Mouse (Mus musculus) layer of hippocampus, postnatal 10 days (tissue): ENCODE results near the gene Mst1r. TPM values are rescaled to one million over a fixed set of nuclear protein-coding genes. Genes with fewer than 3 reads are reported as not detected.

ENCODE experiments used
- DNase-seq, 2 experiments: peaks; one replicate each; pipeline ENCODE4 v3.0.0; 2021; ENCODE audit warnings: low spot score in 2 of 2
- long read RNA-seq: library from polyadenylated mRNA; stranded (forward); transcript quantifications from one replicate; pipeline ENCODE4 v2.0.0, GENCODE M21; 2023
- total RNA-seq, 2 experiments: library from RNA; stranded (reverse); gene quantifications; 2 replicates each; pipeline ENCODE4 v1.2.3; 2021

Mst1r gene
- 1 to 10 TPM; 4.2 to 7.2 TPM for total RNA-seq
- long read RNA-seq, partial matches to known transcripts: 1 of 2 reads
- long read RNA-seq, other reads (novel, unspliced or antisense): 1 of 2 reads

DNA sequence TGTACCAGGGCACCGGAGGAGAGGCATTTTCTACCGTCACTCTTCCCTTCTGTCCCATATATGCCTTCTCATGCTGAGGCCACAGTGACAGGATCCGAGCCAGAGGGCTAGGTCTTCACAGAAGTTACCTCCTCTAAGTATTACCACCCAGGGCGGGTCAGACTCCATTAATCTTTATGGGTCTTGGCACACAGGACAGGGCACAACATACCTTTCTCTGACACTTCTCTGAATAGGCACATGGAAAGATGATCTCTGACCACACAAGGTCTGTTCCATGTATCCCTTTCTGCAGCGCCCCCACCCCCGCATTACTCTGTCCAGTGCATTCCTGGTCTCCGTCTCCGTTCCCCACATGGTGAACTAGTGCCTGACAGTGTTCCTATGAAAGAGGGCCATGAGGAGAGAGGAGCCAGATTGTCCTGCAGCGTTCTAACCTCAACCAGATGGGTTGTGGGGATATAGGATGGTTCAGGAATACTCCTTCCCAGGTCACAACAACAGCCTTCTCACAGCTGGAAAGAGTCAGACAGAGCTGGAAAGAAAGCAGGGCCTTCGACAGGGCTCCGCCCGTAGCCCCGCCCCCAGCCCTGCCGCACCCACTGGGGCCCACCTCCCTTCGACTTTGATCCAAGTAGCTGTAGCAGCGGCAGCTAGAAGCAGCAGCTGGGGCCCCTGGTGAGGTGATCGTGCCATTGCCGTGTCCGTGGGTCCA is at the start of gene Mst1r:
Mst1r (plus strand) TSS at position 622 of the 715 bp plus-strand sequence.
- DNase-seq: no peak

DNA sequence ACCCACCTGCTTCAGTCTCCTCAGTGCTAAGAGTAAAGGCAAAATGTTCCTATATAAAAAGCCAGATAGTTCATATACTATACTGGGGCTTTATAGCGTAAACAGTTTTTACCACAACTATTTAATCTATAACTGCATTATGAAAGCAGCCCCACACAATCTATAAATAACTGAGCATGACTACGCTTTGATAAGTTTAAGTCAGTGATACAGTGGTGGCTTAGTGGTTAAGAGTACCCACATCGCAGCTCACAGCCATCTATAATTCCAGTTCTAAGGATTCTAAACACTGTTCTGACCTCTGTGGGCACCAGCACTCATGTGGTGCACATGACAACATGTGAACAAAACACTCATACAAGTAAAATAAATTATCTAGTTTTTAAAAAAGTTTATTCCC is 48.3 kb upstream of the Mst1r start:
- DNase-seq: no peak

- DNase-seq: no peak
These were observed 42.2 kb upstream of the Mst1r start for GRCm38 (mm10) chr9:107864493-107864892.

- DNase-seq: no peak
These were observed 40.6 kb upstream of the Mst1r start for GRCm38 (mm10) chr9:107866081-107866480.

- peak; percentile 91 to 95 for DNase-seq
These were observed 34.1 kb upstream of the Mst1r start for GRCm38 (mm10) chr9:107872350-107873098.

GRCm38 (mm10) chr9:107873137-107873536 is 33.5 kb upstream of the Mst1r start, which contains the start of gene Rbm6:
Gene Rbm6 (minus strand): TSS chr9:107873237.
- DNase-seq: no peak

- no peak for DNase-seq
These were observed 26.3 kb upstream of the Mst1r start for GRCm38 (mm10) chr9:107880411-107880810.

GRCm38 (mm10) chr9:107887804-107888266 is 18.8 kb upstream of the Mst1r start, which contains the start of gene Mon1a:
Gene Mon1a (plus strand): TSS chr9:107888151.
- DNase-seq: peak; percentile 73 to 81

DNA sequence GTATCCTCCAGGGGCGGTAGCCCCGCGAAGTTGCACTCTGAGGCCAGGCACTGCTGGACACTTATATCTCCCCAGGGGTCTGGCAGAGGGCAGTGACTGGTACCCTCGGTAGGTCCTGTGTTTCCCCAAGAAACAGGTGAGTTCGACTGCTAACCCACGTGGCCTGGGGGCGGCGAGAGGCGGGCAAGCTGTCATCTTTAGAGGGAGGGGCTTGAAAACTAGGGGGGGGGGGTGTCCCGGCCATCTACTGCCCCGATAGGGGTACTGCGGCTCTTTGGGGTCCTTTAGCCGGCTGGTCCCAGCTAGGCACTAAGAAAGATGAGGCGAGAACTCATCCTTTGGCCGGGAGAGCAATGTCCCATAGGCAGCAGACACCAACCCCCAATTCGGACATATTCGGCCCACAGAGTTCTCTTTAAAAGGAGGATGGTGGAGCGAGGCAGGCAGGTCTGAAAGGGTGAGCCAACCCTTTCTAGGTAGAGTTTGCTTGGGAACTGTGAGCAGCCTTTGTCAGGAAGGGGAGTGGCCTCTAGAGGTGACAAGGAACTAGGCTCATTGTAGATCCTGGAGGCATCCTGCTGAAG is 18.3 kb upstream of the Mst1r start:
- peak in 1 of 2 experiments; percentile 60 for DNase-seq

DNA sequence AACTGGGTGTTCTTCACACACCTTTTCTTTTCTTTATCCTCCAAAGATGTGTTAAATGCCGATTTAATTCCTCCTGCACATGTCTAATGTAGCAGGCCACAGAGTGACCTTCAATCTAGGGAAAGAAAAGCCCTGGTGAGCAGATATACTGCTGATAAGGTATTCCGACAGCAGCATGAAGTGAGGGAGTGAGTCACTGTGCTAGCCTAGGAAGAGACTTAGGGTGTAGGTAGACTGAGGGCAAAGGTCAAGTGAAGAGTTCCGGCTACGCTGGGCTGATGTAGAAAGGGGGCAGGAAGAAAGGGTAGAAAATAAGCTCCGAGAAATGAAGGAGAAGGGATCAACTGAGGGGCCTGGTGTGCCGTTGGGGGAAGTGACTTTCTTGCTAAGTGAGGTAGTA is 16.4 kb upstream of the Mst1r start:
- DNase-seq: no peak

DNA sequence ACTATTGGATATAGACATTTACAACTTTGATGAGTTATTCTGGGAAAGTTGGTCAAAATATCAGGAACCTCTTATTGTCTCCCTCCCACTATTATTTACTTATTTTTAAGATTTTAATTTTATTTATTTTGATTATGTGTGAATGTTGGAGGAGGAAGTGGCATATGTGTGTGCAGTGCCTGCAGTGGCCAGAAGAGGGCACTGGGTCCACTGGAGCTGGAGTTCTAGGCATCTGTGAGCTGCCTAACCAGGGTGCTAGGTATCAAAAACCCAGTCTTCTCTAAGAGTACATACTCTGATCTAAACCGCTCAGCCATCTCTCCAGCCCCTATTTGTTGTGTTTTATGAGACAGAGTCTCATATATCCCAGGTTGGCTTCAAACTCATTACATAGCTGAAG is 15.7 kb upstream of the Mst1r start:
- no peak for DNase-seq

DNA sequence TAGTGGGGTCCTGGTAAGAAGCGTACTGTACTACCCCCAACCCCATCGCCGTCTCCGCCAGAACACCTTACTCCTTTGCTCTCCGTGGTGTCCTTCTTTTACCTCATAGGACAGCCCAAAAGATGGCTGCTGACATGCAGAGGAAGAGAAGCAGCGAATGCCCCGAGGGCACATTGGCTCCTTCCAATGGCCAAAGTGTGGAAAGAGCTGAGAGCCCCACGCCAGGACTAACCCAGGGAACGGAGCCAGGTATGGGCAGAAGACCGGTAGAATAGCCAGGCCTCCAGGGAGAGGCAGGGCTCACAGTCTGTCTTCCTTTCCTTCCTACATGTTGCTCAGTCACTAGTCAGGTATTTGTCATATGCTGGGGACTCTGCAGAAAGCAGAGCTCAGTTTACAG is 8.1 kb upstream of the Mst1r start:
- no peak for DNase-seq

DNA sequence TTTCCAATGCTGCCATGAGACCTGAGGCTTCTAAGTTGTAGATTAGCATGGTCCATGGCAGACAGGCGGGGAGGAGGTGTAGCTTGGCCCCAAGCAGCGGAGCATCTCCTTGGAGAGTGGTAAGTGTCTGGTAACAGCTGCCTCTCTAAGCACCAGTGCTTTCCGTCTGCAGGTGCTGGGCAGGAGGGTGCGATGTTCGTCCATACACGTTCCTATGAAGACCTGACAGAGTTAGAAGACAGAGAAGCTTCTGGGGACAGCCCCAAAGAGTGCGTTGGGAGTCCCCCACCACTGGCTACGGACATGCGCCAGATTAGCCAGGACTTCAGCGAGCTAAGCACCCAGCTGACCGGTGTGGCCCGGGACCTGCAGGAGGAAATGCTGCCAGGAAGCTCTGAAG is 6.8 kb upstream of the Mst1r start:
- DNase-seq: no peak

- DNase-seq: peak; percentile 83 to 87
These were observed 5.6 kb upstream of the Mst1r start for GRCm38 (mm10) chr9:107900840-107901626.

DNA sequence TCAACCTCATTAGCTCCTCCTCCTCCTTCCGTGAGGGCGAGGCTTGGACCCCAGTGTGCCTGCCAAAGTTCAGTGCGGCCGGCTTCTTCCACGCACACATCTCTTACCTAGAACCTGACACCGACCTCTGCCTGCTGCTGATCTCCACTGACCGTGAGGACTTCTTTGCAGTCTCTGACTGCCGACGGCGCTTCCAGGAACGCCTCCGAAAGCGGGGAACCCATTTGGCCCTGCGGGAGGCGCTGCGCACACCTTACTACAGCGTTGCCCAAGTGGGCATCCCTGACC is 5.1 kb upstream of the Mst1r start:
- no peak for DNase-seq

GRCm38 (mm10) chr9:107904726-107905125 is 1.9 kb upstream of the Mst1r start:
- DNase-seq: peak; percentile 95 to 96

DNA sequence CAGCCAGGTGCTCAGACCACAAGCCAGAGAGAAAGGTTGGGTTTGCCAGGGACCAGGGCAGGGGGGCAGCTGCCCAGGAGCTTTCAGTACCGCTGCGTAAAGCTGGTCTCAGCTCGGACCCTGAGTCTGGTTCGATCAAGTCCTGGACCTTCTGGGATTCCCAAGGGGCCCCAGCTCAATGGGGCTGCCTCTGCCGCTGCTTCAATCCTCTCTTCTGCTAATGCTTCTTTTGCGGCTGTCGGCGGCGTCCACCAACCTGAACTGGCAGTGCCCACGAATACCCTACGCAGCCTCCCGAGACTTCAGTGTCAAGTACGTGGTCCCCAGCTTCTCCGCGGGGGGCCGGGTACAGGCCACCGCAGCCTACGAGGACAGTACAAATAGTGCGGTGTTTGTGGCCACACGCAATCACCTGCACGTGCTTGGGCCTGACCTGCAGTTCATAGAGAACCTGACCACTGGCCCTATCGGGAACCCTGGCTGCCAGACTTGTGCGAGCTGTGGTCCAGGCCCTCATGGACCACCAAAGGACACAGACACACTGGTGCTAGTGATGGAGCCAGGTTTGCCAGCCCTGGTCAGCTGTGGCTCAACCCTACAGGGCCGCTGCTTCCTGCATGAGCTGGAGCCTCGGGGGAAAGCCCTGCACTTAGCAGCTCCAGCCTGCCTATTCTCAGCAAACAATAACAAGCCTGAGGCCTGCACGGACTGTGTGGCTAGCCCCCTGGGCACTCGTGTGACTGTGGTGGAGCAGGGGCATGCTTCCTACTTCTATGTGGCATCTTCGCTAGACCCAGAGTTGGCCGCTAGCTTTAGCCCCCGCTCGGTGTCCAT is 511 bp downstream of the Mst1r start:
- DNase-seq: no peak

DNA sequence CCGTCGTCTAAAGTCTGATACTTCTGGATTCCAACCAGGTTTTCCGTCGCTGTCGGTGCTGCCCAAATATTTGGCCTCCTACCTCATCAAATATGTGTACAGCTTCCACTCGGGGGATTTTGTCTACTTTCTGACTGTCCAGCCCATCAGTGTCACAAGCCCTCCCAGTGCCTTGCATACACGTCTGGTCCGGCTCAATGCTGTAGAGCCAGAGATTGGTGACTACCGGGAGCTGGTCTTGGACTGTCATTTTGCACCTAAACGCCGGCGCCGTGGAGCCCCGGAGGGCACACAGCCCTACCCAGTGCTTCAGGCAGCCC is 1.1 kb downstream of the Mst1r start:
- no peak for DNase-seq

- no peak for DNase-seq
These were observed 1.9 kb downstream of the Mst1r start for GRCm38 (mm10) chr9:107908410-107909158.
